Mouse (Mus musculus) erythroblast, embryonic 14.5 days (primary cell): Measurements from ENCODE around the gene Rnaseh1. TPM values are rescaled to one million over a fixed set of nuclear protein-coding genes. Genes with fewer than 3 reads are reported as not detected.

Source experiments
- H3K27me3 ChIP-seq: 2 replicates; pipeline ENCODE4 v1.6.1; 2012; ENCODE audit warnings: inconsistent platforms; ENCODE audit not compliant: control insufficient read depth
- H3K36me3 ChIP-seq: 2 replicates; pipeline ENCODE4 v1.6.1; 2012; ENCODE audit warnings: mild to moderate bottlenecking, inconsistent platforms; ENCODE audit not compliant: control insufficient read depth
- H3K4me1 ChIP-seq: 2 replicates; pipeline ENCODE4 v1.6.1; 2012; ENCODE audit warnings: inconsistent platforms; ENCODE audit not compliant: control insufficient read depth
- H3K4me3 ChIP-seq: replicated peaks from 2 replicates; pipeline ENCODE3; 2012; ENCODE audit warnings: moderate library complexity, mild to moderate bottlenecking, inconsistent platforms
- H3K9me3 ChIP-seq: 2 replicates; pipeline ENCODE4 v1.6.1; 2012; ENCODE audit warnings: low read length, inconsistent platforms, mixed read lengths; ENCODE audit not compliant: control insufficient read depth
- GATA1 ChIP-seq: IDR thresholded peaks from 2 replicates; pipeline ENCODE4 v1.6.1; 2012; ENCODE audit warnings: low read length, inconsistent platforms, mixed read lengths
- TAL1 ChIP-seq: IDR thresholded peaks from 3 replicates; pipeline ENCODE4 v1.6.1; 2012; ENCODE audit warnings: low read length, inconsistent platforms, mixed read lengths
- polyA plus RNA-seq: library from polyadenylated mRNA; stranded (reverse); fragments of >175 nt; gene quantifications from 2 replicates; pipeline ENCODE4 v1.2.3, GENCODE M21; 2012

Rnaseh1 gene
- 0.33 and 0.76 TPM in 2 replicates for polyA plus RNA-seq

DNA sequence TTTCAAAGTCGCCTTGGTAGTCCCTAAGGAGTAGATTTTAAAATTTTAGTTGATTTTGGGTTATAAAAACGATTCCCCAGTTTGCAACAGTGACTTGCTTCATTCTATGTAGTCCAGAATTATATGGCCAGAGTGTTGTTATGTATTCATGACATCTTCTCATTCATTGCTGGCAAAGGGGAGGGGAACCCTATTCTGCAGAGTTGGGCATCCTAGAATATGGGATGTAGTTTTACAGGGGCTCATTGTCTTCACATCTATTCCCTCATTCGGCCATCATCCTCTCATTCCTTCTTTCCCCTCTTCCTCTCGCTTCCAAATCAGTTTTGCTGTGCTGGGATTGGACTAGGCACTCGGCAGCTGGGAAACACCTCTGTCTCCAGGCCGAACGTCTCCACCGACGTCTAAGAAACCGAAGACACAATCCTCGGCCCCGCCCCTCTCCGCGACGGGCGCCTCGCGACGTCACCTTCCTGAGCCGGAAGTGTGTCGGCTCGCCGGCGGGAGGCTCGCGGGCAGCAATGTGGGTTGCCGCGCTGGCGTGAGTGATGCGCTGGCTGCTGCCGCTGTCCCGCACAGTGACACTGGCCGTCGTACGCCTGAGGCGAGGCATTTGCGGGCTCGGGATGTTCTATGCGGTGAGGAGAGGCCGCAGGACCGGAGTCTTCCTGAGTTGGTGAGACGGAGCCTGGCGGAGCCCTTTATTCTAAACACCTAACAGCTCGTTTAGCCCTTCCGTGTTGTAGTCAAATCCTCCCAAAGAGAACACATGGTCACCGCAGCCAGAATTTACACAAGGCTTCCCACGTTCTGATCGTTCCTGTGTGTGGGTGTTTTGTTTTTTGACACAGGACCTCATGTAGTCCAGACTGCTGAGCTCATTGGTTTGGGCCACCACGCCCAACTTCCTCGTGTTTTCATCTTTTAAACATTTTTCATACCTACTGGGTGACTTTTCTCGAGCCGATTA is at the start of gene Rnaseh1:
Gene Rnaseh1, plus strand, starts transcription at position 462 of the 970 bp plus-strand sequence.
- peak within 1 kb of the TSS; percentile 73 for H3K4me3 ChIP-seq
- H3K36me3 ChIP-seq = peaks cover 24% of the 10 kb centered on the region
- H3K27me3 ChIP-seq = no peaks in the 10 kb centered on the region; the same call in 1 of the 2 replicates
- no peaks in the 10 kb centered on the region for H3K9me3 ChIP-seq
- TF ChIP-seq GATA1 = no peak
- peaks cover 19% of the 10 kb centered on the region for H3K4me1 ChIP-seq

DNA sequence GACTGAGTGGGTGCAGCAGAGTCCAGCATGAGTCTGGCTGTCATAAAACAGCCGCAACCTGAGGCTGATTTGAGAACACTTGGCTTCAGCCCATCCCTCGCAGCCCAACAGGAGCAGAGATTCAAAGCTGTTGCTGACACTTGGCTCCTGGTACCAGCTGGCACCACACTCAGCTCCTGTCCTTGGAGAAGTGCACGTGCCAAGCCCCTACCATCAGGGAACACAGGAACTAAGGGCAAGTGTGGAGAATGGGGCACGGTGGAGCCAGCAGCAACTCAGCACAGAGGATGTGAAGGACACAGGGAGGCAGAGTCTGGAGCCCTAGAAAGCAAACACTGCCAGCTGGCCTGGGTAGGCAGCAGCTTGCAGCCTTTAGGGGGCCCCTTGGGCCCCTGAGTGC is 47.1 kb upstream of the Rnaseh1 start:
- no peak for TF ChIP-seq TAL1
- TF ChIP-seq GATA1 = no peak
- H3K27me3 ChIP-seq = 0 out of 2 replicates have a peak, but pooled peaks cover 3% of the 10 kb centered on the region
- H3K4me3 ChIP-seq = no peak overlapping the region
- no peaks in the 10 kb centered on the region for H3K36me3 ChIP-seq
- H3K9me3 ChIP-seq = no peaks in the 10 kb centered on the region
- no peaks in the 10 kb centered on the region; the same call in 1 of the 2 replicates for H3K4me1 ChIP-seq

DNA sequence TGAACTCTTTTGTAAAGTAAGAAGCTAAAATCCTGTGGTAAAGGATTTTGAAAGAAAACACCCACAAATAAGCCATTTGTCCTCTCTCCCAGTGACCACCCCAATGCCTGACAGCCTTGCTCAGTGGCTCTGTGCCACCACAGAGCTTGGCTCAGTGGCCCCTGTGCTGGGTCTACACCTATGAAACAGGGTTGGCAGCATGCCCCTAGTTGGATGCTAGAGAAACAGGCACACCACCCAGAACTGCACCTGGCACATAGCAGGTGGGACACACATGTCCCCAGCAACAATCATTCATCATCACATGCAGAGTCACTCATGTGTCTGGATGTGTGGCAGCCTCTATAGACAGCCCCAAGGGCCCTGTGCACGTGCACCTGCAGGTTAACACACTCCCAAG is 45.9 kb upstream of the Rnaseh1 start:
- Histone ChIP-seq H3K4me3 (no peak overlapping the region), H3K4me1 (no peaks in the 10 kb centered on the region; the same call in 1 of the 2 replicates), H3K27me3 (0 out of 2 replicates have a peak, but pooled peaks cover 3% of the 10 kb centered on the region), H3K36me3 (no peaks in the 10 kb centered on the region), H3K9me3 (no peaks in the 10 kb centered on the region)
- TF ChIP-seq GATA1 (no peak), TAL1 (no peak)

DNA sequence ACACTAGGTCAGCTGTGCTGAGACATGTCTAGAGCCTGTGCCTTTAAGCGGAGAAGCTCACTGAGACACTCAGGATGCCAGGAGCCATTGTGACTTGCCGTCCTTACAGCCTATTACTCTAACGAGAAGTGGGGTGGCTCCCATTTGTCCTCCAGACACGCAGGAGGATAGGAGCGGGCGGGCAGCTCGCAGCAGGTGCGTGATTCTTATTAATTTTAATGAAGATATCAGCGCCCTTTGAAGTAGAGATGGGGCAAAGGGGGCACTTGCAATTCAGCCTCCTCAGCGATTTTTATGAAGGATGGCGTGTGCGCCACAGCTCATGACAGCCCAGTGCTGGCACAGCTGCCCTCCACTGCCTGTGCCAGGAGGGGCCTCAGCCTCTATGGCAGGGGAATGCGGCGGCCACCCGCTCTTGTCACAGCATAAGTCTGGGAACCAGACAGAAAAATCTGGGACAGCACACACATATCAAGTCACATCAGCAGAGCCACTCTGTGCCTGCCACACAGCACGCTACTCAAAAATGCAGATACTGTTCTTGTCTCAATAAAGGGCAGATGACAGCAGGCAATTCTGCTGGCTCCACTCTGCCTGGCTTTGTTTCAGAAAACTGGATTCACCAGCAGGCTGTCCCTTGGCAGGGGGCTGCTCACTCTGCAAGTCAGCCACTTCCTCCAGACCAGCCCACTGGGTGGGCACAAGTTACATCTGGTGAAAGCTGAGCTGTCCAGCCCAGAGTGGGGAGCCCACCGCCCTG is 41.7 kb upstream of the Rnaseh1 start:
- TF ChIP-seq GATA1 = no peak
- Histone ChIP-seq H3K4me3 (no peak overlapping the region), H3K4me1 (no peaks in the 10 kb centered on the region), H3K27me3 (no peaks in the 10 kb centered on the region), H3K9me3 (no peaks in the 10 kb centered on the region), H3K36me3 (no peaks in the 10 kb centered on the region)

DNA sequence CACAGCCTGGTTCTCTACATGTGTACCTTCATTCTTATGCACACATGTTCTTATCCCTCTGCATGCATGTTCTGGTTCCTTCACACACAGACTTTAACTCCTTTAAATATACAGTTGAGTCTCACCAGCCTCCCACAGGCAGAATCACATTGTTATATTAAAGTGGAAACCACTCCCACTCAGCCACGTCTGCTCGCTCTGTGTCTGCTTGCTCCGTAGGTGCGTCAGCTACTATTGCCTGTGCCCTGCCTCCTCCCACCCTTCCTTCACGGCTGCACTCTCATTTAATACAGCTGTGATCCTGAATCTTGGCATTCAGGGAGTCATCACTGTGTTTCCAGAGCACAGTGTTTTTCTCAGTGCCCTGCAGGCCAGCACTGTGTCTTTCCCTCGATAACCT is 37.0 kb upstream of the Rnaseh1 start:
- Histone ChIP-seq H3K4me3 (no peak overlapping the region), H3K27me3 (no peaks in the 10 kb centered on the region), H3K4me1 (no peaks in the 10 kb centered on the region), H3K9me3 (no peaks in the 10 kb centered on the region), H3K36me3 (no peaks in the 10 kb centered on the region)
- TF ChIP-seq GATA1 = no peak
- TF ChIP-seq TAL1 = no peak

DNA sequence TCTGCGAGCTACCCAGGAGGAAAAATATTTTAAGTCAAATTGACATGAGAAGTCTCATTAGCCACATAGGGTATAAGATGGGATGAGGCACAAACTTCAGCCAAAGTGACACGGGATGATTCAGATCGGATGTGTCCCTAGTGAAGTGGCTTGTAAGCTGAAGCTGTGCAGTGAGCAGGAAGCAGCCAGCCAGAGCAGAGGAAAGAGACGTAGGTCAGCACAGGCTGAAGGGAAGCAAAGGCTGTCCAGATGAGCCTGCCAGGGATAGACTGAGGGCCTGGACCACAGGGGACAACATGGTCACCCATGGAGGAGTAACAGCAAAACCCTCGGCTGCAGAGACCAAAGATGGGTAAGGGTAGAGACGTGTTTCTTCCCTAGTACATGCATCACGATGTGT is 35.0 kb upstream of the Rnaseh1 start:
- Histone ChIP-seq H3K27me3 (no peaks in the 10 kb centered on the region), H3K4me1 (no peaks in the 10 kb centered on the region), H3K4me3 (no peak overlapping the region), H3K36me3 (no peaks in the 10 kb centered on the region), H3K9me3 (no peaks in the 10 kb centered on the region)
- TF ChIP-seq TAL1 (no peak), GATA1 (no peak)

DNA sequence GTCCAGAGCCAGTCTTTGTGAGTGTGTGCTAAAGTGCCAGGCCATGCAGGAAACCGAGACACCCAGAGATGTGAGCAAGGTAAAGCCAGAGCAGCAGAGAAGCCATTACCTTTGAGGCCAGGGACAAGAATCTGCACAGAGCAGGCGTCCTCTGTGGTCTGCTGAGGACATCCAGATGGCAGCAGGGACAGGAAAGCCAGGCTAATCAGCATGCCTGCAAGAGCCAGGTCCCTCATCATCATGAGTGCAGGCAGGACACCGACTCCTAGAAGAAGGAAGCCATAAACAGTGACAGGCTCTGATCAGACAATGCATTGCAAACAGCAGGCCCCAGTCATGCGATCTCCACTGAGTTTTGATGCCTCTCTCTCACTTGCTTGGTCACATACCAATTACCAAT is 32.1 kb upstream of the Rnaseh1 start:
- no peaks in the 10 kb centered on the region for H3K27me3 ChIP-seq
- no peaks in the 10 kb centered on the region for H3K9me3 ChIP-seq
- H3K4me3 ChIP-seq = no peak overlapping the region
- TF ChIP-seq TAL1 (no peak), GATA1 (no peak)
- H3K4me1 ChIP-seq = peaks cover 7% of the 10 kb centered on the region
- no peaks in the 10 kb centered on the region for H3K36me3 ChIP-seq

DNA sequence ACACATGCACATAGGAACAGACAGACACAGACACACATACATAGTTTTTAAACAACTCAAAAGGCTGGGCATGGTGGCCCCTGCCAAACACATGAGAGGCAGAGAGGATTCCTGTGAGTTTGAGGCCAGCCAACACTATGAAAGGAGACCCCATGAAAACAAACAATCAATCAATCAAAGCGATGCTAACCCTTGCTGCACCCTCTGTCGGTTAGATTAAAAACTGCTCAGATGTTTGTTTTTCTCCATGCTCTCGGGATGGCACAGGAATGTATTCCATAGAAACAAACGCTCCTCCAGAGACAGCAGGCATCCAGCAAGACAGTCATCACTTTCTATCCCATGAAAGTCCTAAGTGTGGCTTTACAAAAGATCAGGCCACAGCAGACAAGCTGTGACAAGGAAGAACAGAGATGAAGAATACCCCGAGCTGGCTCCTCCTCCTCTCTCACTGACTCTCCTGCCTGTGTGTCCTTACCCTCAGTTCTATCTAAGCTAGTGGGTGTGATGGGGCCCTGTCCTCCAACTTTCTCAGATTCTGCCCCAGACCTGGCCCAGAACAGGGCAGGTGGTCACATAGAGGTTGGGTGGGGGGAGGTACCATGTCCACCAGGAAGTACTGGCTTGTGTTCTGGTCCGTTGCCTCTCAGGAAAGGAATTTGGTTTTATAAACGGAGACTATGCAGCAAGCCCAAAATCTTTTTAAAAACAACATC is 27.8 kb upstream of the Rnaseh1 start:
- H3K4me3 ChIP-seq = no peak overlapping the region
- peaks cover 10% of the 10 kb centered on the region for H3K4me1 ChIP-seq
- no peak for TF ChIP-seq TAL1
- no peak for TF ChIP-seq GATA1
- no peaks in the 10 kb centered on the region for H3K36me3 ChIP-seq
- no peaks in the 10 kb centered on the region for H3K9me3 ChIP-seq
- no peaks in the 10 kb centered on the region for H3K27me3 ChIP-seq

DNA sequence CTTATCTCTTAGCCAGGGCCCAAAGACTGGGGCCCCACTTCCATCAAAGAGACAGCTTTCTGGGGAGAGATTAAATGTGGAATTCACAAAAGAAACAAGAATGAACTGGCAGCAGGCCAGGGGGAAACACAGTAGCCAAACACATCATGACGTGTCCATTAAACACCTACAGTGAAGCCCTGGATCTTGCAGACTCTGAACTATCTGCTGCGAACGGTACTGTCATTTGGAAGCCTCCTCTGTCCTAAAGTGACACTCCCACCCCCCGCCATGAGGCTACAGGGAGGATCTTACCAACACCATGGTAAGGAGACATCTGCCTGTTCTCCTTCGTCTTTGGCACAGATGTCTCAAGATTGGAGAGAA is 27.3 kb upstream of the Rnaseh1 start:
- H3K36me3 ChIP-seq = no peaks in the 10 kb centered on the region
- H3K4me3 ChIP-seq = no peak overlapping the region
- TF ChIP-seq TAL1 (no peak), GATA1 (no peak)
- H3K4me1 ChIP-seq = peaks cover 10% of the 10 kb centered on the region
- no peaks in the 10 kb centered on the region for H3K9me3 ChIP-seq
- no peaks in the 10 kb centered on the region for H3K27me3 ChIP-seq
